Mouse (Mus musculus) bone marrow, adult 2 months (tissue): Measurements from ENCODE around the gene Nampt.

Experiments used
- CTCF ChIP-seq: fragments of 200-500 bp; IDR thresholded peaks from 2 replicates; pipeline ENCODE4 v1.5.1; 2011; ENCODE audit warnings: low read length, control low read depth; ENCODE audit not compliant: control insufficient read depth, insufficient read depth
- POLR2A ChIP-seq: fragments of 200-500 bp; IDR thresholded peaks from 2 replicates; pipeline ENCODE4 v1.6.1; 2011; ENCODE audit warnings: low read depth, mild to moderate bottlenecking, control low read depth, low read length, borderline replicate concordance; ENCODE audit not compliant: control insufficient read depth

DNA sequence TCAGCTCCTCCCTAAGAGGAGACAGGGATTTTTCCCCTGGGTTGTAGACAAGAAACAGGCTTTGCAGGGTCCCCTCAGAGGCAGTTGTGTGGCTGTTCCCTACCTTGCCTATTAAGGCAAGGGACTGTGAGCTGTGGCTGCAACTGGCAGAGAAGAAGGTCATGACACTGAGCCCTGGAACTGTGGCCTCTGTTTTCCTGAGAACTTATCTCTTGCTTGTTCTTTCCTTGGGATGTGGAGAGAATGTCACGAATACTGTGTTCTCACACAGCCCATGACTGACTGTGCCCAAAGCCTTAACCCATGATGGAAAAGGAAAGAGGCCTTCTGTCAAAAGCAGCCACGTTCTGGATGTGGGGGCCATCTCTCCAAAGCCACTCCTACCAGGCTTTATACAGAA lies 65.7 kb downstream of the Nampt start:
- TF ChIP-seq POLR2A (no peak), CTCF (no peak)
